Mouse (Mus musculus) left cerebral cortex, adult 18-20 months (tissue): ENCODE data around the gene Mylk2. TPM values are rescaled to one million over a fixed set of nuclear protein-coding genes. Genes with fewer than 3 reads are reported as not detected.
A peak's percentile ranks its signal among the peaks of the same experiment; 100 is the strongest.

Source experiments
- DNase-seq, 2 experiments: peaks; one replicate each; pipeline ENCODE4 v3.0.0; 2021 to 2022; ENCODE audit warnings: low spot score in 2 of 2, mixed read lengths in 1 of 2
- long read RNA-seq, 2 experiments: library from polyadenylated mRNA; stranded (forward); transcript quantifications; one replicate each; pipeline ENCODE4 v2.0.0; 2021
- total RNA-seq, 2 experiments: library from RNA; stranded (reverse); gene quantifications; 2 replicates each; pipeline ENCODE4 v1.2.3; 2021

The Mylk2 gene
- not detected for total RNA-seq
- long read RNA-seq, experiment 1 = 0 reads
- long read RNA-seq, experiment 2 = 0 reads

DNA sequence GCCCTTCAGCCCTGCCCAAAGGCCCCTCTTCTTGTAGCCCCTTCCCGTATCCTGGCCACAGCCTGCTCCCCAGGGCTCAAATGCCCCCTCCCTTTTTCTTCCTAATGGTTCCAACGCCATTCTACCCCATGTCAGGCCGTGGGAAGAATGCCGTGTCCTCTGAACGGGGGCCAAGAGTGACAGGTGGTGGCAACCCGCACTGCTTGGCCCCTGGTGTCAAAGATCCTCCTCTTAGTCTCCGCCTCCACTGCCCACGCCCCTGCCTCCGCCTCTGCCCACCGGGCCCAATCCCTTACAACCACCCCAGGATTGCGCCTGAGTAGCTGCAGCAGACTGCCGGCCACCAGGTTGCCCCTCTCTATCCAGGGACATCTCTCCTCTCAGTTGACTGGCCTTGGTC is at the start of gene Mylk2:
TSS of gene Mylk2 (plus strand) at position 322 of the 400 bp plus-strand sequence.
- DNase-seq = no peak

DNA sequence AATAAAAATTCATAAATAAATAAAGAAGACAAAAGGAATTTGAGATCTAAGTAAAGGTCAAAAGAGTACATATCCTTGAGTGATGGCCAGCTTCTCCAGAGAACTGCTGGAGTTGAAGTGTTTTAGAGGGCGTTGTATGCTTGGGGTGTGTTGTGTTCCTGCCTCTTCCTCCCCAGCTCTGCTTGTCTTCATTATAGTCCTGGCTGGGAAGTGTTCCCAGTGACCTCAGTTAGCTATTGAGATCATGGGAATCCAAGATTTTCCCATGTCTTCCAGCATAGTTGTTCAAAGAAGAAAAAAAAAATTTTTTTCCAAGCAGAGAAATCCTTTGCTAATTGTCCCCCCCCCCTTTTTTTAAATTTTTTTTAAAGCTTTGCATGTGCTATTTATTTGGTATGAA is 49.3 kb upstream of the Mylk2 start:
- no peak for DNase-seq

DNA sequence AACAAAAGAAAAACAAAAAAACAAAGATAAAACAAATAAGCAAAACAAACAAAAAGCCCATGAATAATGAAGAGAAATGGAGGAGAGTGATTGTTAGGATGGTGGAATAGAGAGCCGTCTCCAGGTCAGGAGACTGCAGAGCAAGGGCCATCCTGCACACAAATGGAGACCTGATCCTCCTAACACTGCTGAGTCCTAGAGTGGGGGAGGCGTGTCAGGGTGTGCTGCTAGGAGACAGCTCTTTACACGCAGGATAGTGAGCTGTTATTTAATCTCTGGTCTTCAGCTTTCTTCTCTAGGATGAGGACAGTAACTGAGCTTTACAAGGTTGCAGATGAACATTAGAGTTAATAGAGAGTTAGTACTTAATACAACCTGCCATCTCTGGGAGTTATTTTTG is 48.5 kb upstream of the Mylk2 start:
- no peak for DNase-seq

DNA sequence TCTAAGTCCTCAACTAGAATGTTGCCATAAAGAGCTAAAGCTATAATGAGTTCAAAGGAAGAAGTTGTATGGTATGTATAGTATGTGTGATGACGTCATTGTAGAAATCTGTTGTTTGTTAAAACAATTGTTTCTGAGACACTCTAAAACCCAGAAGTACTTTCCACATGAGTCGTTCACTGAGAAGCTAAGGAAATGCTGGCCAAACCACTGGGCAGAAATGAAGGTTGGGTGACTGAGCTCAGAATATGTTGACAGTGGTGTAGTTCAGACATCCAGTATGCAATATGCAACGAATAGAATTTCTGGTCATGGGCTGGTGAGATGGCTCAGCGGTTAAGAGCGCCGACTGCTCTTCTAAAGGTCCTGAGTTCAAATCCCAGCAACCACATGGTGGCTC is 47.8 kb upstream of the Mylk2 start:
- no peak for DNase-seq

DNA sequence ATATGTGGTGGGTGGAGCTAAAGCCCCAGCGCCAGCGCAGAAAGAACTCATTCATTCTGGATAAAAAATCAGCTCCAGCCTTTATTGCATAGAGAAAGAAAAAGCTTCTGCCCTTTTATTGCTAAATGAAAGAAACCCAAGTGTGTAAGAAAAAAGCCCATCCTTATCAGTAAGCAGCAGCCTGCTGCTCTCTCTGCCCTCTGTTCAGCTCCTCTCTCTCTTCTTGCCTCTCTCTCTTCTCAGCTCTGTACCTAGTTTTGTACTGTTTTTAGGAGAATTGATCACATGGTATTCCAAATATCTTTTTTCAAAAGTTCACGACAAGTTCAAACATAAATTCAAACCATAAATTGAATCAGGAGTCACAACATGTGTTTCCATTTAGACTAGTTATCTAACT is 32.9 kb upstream of the Mylk2 start:
- no peak for DNase-seq

DNA sequence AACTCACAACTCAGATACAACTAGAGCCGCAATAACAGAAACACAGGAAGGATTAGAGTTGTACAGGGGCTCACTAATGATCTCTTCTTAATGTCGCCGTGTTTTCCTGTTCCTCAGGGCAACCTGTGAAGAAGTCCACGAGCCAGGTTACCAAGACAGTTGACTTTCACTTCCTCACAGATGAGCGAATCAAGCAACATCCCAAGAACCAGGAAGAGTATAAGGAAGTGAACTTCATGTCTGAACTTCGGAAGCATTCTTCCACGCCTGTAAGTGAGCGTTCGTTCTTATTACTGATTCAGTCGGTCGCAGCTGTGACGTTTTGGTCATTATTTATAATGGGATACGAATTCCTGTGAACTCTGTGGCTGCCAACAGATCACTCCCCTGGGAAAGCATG is 30.3 kb upstream of the Mylk2 start:
- no peak for DNase-seq

DNA sequence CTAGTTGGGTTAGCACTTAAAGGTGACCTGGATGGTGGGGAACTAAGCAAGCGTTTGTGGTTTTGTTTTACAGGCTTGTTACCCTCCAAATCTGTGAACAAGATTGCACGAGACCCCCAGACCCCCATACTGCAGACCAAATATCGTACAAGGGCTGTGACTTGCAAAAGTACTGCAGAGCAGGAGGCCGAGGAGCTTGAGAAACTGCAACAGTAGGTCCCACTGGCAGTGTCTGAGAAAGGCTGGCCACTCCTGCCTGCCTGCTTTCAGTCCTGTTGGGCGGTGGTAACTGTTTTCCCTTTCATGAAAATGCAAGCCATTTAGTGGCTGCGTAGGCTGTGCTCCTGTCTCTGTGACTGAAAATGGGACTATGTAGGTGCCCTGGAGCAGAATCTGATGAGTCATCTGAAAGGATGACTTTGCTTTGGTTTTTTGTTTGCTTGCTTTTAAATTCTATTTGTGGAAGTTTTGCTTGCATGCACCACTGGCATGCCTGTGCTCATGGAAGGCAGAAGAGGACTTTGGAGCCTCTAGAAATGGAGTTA is 27.0 kb upstream of the Mylk2 start:
- peak; percentile 50 to 67 for DNase-seq

DNA sequence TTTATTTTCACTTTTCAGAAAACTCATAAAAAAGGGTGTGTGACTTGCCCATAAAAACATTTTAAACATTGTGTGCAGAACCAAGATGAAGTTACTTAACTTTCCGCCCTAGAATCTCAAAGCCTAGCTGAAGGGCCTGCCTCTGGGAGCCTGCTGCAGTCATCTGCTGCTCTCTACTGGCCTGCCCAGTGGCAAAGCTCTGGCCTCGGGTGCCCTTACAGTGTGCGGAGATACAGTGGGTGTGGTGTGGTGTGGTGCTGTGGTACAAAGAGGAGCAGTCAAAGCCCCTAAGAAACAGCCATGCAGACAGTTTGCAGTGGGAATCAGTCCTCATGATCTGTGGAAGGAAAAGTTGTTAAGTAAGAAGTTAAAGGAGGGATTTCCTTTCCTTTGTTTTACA is 23.9 kb upstream of the Mylk2 start:
- DNase-seq = no peak

DNA sequence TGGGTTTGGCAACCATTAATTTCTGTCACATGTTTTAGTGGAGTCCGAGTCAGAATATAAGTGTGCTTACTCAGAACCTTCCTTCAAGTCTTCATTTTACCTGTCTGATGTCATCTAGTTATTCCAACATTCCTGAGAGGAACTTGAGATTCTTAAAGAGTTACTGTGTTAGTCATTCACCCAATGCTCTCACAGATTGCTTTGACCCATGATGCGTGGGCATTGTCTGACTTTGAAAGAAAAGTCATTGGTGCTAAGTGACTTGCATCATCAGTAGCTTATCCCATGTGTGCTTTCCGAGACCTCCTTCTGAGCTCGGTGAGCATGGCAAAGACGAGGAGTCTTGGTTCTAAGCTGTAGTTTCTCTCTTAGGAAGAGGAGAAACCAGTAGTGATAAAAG is 22.4 kb upstream of the Mylk2 start:
- no peak for DNase-seq

DNA sequence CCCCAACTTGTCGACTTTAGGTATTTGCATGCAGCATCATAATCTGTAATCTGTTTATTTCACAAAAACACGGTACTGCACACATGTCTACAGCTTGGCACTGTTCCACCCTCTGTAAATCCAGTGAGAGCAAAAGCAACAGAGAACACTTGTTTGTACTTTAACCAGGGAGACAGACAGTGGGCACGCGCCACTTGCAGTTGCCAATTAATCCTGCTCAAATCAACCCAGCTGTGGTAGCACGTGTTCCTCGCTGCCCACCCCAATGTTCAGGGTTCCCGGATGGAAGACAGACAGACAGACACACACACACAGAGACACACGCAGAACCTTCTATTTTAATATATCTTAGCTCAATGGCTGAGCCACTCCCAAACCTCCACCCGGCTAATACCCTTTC is 15.3 kb upstream of the Mylk2 start:
- DNase-seq = no peak

DNA sequence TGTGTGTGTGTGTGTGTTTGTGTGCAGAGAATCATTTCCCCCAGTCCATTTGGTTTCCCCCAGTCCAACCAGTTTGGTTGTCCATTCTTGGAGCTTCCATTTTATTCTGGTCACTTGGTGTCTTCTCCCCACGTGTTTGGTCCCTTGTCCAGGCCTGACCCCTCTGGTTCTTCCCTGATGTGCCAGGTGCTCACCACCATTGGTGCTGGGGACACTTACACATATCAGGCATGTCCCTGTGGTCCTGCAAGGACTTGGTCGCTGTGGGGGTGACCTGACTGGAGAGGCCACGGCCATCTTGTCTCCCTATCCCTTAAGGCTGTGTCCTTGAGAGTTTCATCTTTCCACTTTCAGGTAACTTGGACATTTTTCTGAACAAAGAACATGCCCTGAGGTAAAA is 14.2 kb upstream of the Mylk2 start:
- no peak for DNase-seq

DNA sequence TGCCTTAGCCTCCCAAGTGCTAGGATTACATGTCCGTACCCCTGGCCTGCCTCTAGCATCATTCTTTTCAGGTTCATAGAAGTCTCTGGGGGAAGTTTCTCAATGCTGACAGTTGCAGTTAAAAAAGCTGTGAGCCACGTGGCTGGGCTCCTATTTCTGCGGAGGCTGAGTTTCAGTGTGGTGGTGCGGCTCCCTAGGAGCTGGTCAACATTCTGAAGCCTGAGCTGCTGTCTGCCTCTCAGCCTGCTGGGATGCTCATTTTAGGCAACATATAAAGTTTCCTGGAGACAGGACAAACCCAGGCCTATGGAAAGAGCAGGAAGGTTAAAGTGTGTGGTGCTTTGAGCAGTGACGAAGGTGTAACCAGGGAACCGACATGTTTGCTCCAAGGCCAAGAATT is 12.1 kb upstream of the Mylk2 start:
- DNase-seq = peak in 1 of 2 experiments; percentile 33

DNA sequence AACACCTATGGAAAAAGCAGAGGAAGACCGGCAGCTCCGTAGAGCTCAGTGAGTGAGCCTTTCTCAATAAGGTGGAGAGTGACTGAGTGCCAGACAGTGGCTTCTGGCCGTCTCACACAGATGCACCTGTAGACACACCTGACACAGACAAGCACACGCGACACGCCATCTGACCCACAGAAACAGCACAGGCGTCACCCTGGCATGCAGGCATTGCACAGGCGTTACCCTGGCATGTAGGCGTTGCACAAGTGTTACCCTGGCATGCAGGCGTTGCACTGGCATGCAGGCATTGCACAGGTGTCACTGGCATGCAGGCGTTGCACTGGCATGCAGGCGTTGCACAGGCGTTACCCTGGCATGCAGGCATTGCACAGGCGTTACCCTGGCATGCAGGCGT is 9.9 kb upstream of the Mylk2 start:
- no peak for DNase-seq

DNA sequence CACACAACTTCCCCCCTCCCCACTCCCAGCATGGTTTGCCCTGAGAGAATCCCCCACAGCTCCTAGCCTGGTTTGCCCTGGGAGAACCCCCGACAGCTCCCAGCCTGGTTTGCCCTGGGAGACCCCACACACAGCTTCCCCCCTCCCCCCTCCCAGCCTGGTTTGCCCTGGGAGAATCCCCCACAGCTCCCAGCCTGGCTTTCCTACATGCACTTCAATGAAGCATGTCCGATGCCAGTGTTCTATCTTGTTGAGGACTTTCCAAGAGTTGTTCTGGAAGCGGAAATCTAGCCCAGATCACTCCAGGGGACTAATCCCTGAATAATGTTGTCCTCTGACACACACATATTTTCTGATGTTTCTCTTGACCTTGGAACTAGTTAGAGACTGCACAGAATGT is 8.5 kb upstream of the Mylk2 start:
- no peak for DNase-seq

DNA sequence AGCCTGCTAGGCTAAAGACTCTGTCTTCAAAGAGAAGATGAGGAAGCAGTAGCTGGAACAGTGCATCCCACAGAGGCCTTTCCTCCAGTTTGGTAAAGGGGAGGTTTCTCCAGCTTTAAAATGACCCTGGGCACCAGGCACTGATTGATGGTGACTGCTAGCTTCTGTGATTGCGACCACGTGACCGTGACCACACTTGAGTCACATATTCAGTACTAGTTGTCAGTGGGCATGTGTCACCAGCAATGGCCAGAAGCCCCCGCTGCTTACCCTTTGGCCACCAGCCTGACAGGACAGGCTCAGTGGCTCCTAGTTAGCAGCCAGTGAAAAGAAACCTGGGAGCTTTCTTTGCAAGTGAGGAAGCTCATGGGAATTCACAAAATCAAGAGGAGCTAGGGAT is 7.6 kb upstream of the Mylk2 start:
- DNase-seq = no peak

DNA sequence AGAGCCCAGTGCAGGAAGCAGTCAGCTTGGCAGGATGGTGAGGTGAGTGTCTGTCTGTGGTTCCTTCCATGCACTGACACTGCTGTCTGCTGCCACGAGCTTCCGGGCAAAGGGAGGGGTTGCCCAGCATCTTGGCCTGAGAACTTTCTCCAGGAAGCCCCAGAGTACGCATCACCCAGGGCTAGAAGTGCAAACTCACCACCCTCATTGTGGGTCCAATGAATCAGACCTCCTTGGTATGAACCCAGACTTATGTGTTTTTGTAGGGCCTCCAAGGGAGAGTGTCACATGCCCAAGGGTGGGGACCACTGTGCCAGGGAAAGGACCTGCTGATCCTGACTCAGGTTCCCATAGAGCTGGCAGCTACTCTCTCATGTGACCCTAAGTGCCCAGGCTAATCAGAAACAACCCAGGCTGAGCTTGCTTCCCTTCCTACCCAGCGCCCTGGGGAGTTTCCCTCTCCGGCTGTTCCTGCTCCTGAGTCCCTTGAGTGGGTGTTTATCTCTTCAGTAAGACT is 7.0 kb upstream of the Mylk2 start:
- DNase-seq = no peak

DNA sequence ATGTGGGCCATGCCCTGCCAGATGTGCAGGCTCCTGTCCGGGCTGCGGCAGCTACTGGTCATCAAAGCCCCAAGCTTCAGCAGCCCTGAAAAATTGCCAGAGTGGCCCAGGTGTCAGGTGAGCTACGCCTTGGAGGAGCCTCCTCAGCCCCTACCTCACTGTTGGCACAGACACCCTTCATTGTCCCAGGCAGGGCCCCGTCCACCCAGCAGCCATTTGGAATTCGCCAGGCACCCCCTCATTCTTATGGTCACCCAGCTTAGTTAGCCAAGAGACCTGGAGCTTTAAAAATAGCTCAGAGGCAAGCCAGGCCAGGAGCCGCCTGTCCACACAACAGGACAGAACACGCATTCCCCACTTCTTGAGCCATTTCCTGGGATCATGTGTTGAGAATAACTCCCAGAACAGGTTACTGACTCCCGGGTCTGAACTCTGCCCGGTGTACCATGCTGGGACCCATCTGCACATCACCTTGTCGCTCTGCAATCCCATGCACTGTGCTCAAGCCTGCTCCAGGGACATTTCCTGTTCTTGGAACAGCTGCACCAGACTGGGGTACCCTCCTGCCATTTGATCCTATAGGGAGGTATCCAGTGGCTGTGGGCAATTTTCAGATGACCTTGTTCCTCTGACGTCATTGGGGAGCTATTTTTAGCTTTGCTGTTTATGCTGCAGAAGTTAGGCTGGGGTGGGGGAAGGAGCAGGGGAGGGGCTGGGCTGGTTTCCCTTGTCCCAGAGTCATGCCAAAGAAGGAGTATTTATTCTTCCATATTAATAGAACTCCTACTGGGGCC is 5.9 kb upstream of the Mylk2 start:
- no peak for DNase-seq

DNA sequence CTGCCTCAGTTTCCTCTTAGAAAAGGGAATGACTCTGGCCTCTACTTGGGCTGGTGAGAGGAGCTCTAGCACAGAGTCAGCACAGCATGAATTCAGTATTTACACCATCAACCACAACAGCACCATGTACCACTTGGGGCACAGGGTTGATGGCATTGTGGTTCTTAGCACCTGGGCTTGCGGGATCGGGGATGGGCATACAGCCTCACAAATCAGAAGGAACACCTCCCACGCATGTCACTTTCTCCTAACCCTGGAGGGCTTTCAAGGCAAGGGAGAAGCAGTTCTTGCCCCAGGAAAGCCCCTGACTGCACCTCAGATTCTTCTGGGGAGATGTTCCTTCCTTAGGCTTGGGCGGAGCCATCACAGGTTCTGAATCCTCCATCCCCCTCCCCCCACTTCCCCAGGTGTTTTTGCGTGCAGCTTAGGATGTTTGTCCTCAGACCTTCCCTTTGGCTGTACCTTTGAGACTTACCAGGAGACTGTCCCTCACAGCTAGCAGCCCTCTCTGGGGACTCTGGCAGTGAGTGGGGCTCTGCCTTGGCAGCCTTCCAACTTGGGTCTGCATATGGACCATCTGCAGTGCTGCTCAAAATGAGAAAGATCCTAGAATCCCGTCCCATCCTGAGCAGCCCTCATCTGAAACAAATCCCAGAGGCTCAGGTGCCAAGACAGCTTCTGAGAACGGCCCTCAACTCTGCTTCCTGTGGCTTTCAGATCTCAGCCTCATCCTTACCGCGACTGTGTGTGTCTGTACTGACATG is 4.7 kb upstream of the Mylk2 start:
- DNase-seq = no peak

DNA sequence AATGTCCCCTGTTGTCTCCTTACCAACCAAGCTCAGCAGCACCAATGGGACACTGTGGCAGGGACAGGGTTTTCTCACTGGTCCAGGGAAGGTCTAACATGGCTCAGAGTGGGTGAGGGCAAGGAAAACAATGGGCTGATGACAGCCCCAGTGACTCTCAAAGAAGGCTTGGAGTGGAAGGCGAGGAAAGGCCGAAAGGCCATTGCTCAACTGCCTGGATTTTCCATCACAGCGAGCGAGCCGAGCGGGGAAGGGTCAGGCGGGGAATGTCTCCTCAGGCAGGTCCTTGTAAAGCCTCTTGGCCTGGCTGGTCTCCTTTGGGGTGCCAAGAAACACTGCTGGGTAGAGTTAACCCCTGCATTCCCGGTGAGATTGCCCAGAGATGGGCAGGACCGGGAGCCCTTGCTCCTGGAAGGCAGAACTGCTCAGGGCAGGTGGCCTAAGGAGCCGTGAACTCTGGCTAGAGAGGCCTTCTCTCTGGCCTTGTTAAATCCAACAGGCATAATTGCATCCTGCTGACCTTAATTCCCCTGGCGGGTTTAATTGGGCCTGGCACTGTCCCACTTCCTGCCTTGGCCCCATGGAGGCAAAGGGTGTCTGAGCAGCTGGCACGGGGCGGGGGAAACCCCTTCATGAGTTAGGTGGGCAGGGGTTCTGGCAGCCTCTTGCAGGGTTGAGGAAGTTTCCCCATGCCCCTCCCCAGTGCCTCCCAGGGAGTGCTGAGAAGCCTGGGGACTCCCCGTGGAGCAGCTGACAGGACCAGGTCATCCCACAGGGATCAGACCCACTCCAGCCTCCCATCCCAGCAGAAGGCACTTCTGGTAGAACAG is 3.8 kb upstream of the Mylk2 start:
- no peak for DNase-seq

DNA sequence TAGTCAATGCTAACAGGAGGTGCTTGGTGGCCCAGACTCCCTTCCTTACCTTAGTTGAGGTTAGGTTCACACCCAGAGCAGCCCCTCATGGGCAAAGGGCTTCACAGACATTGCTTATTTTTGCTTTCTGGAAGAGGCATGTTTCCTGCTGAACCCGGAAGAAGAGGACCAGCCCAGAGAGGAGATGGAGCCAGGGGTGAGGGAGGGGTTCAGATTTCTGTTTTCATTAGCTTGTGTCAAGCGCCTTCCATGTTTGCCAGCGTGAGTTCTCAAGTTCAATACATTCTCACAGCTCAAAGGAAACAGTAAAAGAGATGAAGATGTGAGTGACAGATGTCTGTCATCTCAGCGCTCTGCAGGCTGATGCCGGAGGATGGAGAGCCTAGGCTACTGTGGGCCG is 1.3 kb upstream of the Mylk2 start:
- DNase-seq = no peak

DNA sequence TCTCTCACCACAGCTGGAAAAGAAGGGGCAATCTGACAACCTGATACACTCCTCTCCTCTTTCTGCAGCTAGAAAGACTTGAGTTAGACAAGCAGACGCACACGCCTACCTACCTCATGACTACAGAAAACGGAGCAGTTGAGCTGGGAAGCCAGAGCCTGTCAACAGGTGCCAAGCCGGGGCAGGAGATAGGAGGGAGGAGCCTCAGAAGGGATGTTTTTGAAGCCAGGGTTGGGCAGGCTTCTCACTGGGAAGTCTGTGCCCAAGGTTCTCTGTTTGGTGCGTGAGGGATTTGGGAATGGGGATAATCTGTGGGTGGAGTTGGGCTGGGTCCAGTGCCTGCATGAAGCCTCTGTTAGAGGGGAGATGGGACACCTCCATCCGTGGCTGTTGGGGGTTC is 280 bp downstream of the Mylk2 start:
- no peak for DNase-seq
